Mouse (Mus musculus) thymus, postnatal 25 days (tissue): ENCODE results near the gene Mrps7.

Experiments
- DNase-seq: peaks from one replicate; pipeline ENCODE4 v3.0.0; 2022

Gene Mrps7

DNA sequence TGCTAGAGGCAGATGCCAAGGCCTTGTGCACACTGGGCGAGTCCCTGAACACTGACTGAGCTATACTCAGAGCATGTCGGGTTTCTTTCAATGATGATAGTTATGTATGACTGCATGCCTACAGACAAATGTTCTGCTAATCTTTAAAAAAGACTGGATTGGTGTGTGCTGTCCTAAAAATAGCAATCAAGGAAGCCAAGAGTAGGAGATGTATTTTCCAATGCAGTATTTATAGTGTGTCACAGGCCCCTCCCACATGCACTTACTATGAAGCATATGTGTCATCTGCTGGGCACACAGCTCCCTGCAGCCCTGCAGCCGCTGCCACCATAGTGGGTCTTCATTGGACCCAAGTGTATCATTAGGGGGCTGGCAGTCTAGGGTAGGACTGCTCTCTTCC lies 49.5 kb downstream of the Mrps7 start:
- DNase-seq, result no peak

DNA sequence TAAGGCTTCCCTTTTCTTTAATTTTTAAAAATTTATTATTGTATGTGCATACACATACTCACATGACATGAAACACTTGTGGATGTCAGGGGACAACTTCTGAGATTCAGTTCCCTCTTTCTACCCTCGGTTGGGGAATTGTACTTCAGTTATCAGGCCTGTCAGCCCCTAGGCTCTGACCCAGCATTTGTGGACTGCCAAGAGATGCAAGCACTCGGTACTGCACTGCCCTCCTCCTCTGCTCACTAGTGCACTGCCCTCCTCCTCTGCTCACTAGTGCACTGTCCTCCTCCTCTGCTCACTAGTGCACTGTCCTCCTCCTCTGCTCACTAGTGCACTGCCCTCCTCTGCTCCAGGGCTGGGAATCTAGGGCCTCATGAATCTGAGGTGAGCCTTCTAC lies 50.4 kb downstream of the Mrps7 start:
- no peak for DNase-seq
